Mouse (Mus musculus): ENCODE data around the gene Mecom. TPM values are rescaled to one million over a fixed set of nuclear protein-coding genes. Genes with fewer than 3 reads are reported as not detected.

The Mecom gene
- polyA plus RNA-seq, 1 experiment from 2014 or later, result 44.4 TPM

GRCm38 (mm10) chr3:30512459-30513030 is 35.3 kb downstream of the Mecom start:
- no peak for ATAC-seq (ENCODE audit: low FRiP score)
- H3K9me3 ChIP-seq (replicated peaks), result no peaks in the 10 kb centered on the region
- H3K9ac ChIP-seq, result no peak overlapping the region
- H3K4me2 ChIP-seq (replicated peaks), result no peak overlapping the region
- peaks cover 73% of the 10 kb centered on the region for H3K27me3 ChIP-seq
- no peak overlapping the region for H3K4me3 ChIP-seq
- under 1% methylated on average over 12 of the region's 12 CpGs for WGBS
- H3K4me1 ChIP-seq, result peaks cover 48% of the 10 kb centered on the region
- H3K27ac ChIP-seq, result no peak overlapping the region
- no peaks in the 10 kb centered on the region for H3K36me3 ChIP-seq

DNA sequence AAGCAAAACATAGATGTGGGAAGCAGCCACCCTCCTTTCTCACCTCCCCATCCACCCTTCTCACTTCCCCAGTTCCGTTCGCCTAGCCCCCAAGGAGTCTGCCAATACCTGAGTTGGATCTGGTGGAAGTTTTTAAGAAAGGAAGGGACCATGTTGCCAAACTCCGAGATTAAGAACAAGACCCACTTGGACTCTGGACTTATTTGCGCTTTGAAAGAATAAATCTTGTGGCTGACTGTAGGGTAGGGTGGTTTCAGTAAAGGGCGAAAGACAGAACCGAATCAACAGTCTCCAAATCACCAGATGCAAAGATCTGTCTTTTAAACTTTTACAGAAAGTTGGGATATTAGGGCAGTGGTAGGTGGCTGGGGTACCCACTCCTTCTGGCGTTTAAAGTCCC is 36.0 kb downstream of the Mecom start:
- no peak overlapping the region for H3K4me3 ChIP-seq
- H3K4me1 ChIP-seq, result peaks cover 54% of the 10 kb centered on the region
- peaks cover 70% of the 10 kb centered on the region for H3K27me3 ChIP-seq
- no peak overlapping the region for H3K9ac ChIP-seq
- H3K4me2 ChIP-seq (replicated peaks), result no peak overlapping the region
- 4% methylated on average over 7 of the region's 7 CpGs for WGBS
- H3K27ac ChIP-seq, result no peak overlapping the region
- H3K9me3 ChIP-seq (replicated peaks), result no peaks in the 10 kb centered on the region
- no peak for ATAC-seq (ENCODE audit: low FRiP score)
- no peaks in the 10 kb centered on the region for H3K36me3 ChIP-seq

GRCm38 (mm10) chr3:30511062-30511640 is 36.7 kb downstream of the Mecom start:
- ATAC-seq (ENCODE audit: low FRiP score), result no peak
- no peak overlapping the region for H3K4me3 ChIP-seq
- no peak overlapping the region for H3K4me2 ChIP-seq (replicated peaks)
- peaks cover 64% of the 10 kb centered on the region for H3K27me3 ChIP-seq
- WGBS, result 22% methylated on average over 4 of the region's 4 CpGs
- H3K9ac ChIP-seq, result no peak overlapping the region
- H3K9me3 ChIP-seq (replicated peaks), result no peaks in the 10 kb centered on the region
- peaks cover 56% of the 10 kb centered on the region for H3K4me1 ChIP-seq
- no peak overlapping the region for H3K27ac ChIP-seq
- H3K36me3 ChIP-seq, result no peaks in the 10 kb centered on the region

DNA sequence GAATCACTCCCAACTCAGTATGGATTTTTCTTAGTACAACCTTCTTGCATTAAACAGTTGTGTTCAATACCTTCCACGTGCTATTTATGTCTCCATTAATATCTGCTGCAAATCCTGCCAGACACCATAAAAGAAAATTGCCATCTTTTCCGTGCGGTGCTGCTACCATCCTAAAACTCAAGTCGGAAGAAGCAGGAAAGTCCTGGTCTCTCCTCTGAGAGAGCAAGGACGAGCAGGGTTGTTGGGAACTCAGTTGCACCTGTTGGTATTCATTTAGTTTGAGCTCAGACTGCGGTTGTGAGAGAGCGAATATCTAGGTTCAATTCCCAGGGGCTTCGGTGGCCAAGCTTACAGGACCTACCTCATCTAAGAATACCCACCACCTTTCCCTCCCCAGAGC is 37.2 kb downstream of the Mecom start:
- peaks cover 60% of the 10 kb centered on the region for H3K4me1 ChIP-seq
- H3K4me3 ChIP-seq, result no peak overlapping the region
- H3K9ac ChIP-seq, result no peak overlapping the region
- peak overlapping the region; percentile 77; the same call in 1 of the 2 replicates for H3K4me2 ChIP-seq (replicated peaks)
- ATAC-seq (ENCODE audit: low FRiP score), result no peak
- peaks cover 64% of the 10 kb centered on the region for H3K27me3 ChIP-seq
- H3K36me3 ChIP-seq, result no peaks in the 10 kb centered on the region
- H3K27ac ChIP-seq, result no peak overlapping the region
- no peaks in the 10 kb centered on the region for H3K9me3 ChIP-seq (replicated peaks)
- 10% methylated on average over 8 of the region's 8 CpGs for WGBS

GRCm38 (mm10) chr3:30510105-30510504 is 37.7 kb downstream of the Mecom start:
- WGBS, result 0% methylated on average over 16 of the region's 16 CpGs
- ATAC-seq (ENCODE audit: low FRiP score), result no peak
- H3K4me3 ChIP-seq, result peak overlapping the region; percentile 59
- no peak overlapping the region for H3K9ac ChIP-seq
- peaks cover 62% of the 10 kb centered on the region for H3K27me3 ChIP-seq
- H3K36me3 ChIP-seq, result no peaks in the 10 kb centered on the region
- peak overlapping the region; percentile 77 for H3K4me2 ChIP-seq (replicated peaks)
- peak overlapping the region; percentile 44 for H3K27ac ChIP-seq
- peaks cover 58% of the 10 kb centered on the region for H3K4me1 ChIP-seq
- no peaks in the 10 kb centered on the region for H3K9me3 ChIP-seq (replicated peaks)

GRCm38 (mm10) chr3:30508930-30509910 is 38.6 kb downstream of the Mecom start:
- peak overlapping the region; percentile 87 for H3K27ac ChIP-seq
- 1% methylated on average over 42 of the region's 55 CpGs for WGBS

DNA sequence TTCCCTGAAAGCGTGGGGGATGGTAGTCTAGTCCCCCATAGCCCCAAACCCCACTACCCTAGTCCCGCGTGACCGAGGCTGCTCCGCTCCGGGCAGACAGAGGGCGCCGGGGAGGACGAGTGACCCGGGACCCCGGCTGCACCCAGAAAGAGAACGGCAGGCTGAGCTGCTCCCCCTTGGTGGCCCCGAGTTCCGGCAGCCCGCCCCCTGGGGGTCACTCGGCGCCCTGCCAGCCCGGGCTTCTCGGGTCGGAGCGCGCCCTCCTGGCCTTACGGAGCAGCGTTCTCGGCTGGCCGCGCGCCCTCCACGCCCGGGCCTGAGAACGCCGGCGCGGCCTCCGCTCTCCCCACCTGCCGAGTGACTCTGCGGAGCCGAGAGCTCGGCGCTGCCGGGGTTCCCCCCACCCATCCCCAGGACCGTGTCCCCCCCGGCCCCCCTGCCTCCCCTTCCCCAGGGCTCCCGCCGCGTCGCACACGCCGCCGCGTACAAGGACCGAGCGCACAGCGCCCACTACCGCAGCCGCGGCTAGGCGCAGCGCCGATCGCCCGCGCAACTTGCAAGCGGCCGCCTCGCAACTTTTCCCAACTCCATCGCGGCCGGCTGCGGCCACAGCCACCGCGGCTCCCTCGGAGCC is 39.4 kb downstream of the Mecom start:
- peak overlapping the region; percentile 71 for H3K9ac ChIP-seq
- H3K4me3 ChIP-seq, result peak overlapping the region; percentile 59
- H3K27ac ChIP-seq, result peak overlapping the region; percentile 87
- no peaks in the 10 kb centered on the region for H3K36me3 ChIP-seq
- peaks cover 74% of the 10 kb centered on the region for H3K27me3 ChIP-seq
- WGBS, result under 1% methylated on average over 58 of the region's 73 CpGs
- ATAC-seq (ENCODE audit: low FRiP score), result peak; percentile 82
- H3K4me2 ChIP-seq (replicated peaks), result peak overlapping the region; percentile 77
- H3K4me1 ChIP-seq, result peaks cover 45% of the 10 kb centered on the region
- no peaks in the 10 kb centered on the region for H3K9me3 ChIP-seq (replicated peaks)

More at GRCm38 (mm10) chr3:30508930-30509910, 38.6 kb downstream of the Mecom start:
- Histone ChIP-seq H3K4me1 (peaks cover 53% of the 10 kb centered on the region), H3K9me3 (replicated peaks) (no peaks in the 10 kb centered on the region), H3K36me3 (no peaks in the 10 kb centered on the region), H3K4me3 (peak overlapping the region; percentile 59), H3K4me2 (replicated peaks) (peak overlapping the region; percentile 77), H3K9ac (peak overlapping the region; percentile 71), H3K27me3 (peaks cover 70% of the 10 kb centered on the region)
- ATAC-seq (ENCODE audit: low FRiP score), result peak; percentile 49; the same call in 1 of the 2 replicates

- H3K4me3 ChIP-seq, result peak overlapping the region; percentile 59
- no peaks in the 10 kb centered on the region for H3K36me3 ChIP-seq
- peak overlapping the region; percentile 87 for H3K27ac ChIP-seq
- H3K9me3 ChIP-seq (replicated peaks), result no peaks in the 10 kb centered on the region
- peak overlapping the region; percentile 77 for H3K4me2 ChIP-seq (replicated peaks)
- peak overlapping the region; percentile 71 for H3K9ac ChIP-seq
- peaks cover 67% of the 10 kb centered on the region for H3K27me3 ChIP-seq
- under 1% methylated on average over 41 of the region's 41 CpGs for whole genome bisulfite sequencing
- peak; percentile 49 for ATAC-seq (ENCODE audit: low FRiP score)
- peaks cover 44% of the 10 kb centered on the region for H3K4me1 ChIP-seq
These were observed 40.1 kb downstream of the Mecom start for GRCm38 (mm10) chr3:30507576-30508295.

DNA sequence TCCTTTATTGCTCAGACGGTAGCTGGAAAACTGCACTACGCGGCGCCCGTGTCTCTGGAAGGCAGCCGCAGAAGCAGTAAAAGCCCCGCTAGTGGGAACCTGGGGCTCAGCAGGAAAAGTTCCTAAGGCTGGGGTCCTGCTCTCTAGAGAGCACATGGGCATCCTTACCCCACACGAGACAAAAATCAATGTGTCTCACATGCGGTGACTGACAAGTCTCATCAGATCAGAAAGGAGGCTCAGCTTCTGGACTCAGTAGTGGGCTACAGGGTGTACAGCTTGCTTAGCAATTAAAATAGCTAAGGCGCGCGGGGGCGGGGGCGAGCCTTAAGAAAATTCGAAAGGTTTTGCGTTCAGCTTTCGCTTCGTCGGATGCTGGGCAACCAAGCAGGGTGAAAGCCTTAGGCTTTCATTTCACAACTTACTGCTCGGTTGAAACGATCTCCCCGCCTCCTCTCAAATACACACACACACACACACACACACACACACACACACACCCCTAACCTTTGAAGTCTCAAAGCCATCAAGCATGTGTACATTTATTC is 40.7 kb downstream of the Mecom start:
- peaks cover 62% of the 10 kb centered on the region for H3K27me3 ChIP-seq

GRCm38 (mm10) chr3:30506329-30507027 is 41.3 kb downstream of the Mecom start:
- H3K9ac ChIP-seq, result 0 out of 2 replicates have a peak overlapping the region, but pooled peaks have one; percentile 71
- H3K4me3 ChIP-seq, result peak overlapping the region; percentile 59
- H3K27me3 ChIP-seq, result peaks cover 56% of the 10 kb centered on the region
- WGBS, result 3% methylated on average over 17 of the region's 17 CpGs
- H3K9me3 ChIP-seq (replicated peaks), result no peaks in the 10 kb centered on the region
- peak overlapping the region; percentile 87 for H3K27ac ChIP-seq
- ATAC-seq (ENCODE audit: low FRiP score), result no peak
- no peaks in the 10 kb centered on the region for H3K36me3 ChIP-seq
- H3K4me1 ChIP-seq, result peaks cover 40% of the 10 kb centered on the region
- peak overlapping the region; percentile 77 for H3K4me2 ChIP-seq (replicated peaks)

More for the DNA sequence above, 40.7 kb downstream of the Mecom start:
- Histone ChIP-seq H3K9me3 (replicated peaks) (no peaks in the 10 kb centered on the region), H3K27ac (peak overlapping the region; percentile 87), H3K4me3 (peak overlapping the region; percentile 59), H3K9ac (peak overlapping the region; percentile 71), H3K36me3 (no peaks in the 10 kb centered on the region), H3K4me1 (peaks cover 40% of the 10 kb centered on the region), H3K4me2 (replicated peaks) (peak overlapping the region; percentile 77)
- no peak; the same call in 1 of the 2 replicates for ATAC-seq (ENCODE audit: low FRiP score)
- WGBS, result under 1% methylated on average over 22 of the region's 22 CpGs
